In the genomic region with DNA sequence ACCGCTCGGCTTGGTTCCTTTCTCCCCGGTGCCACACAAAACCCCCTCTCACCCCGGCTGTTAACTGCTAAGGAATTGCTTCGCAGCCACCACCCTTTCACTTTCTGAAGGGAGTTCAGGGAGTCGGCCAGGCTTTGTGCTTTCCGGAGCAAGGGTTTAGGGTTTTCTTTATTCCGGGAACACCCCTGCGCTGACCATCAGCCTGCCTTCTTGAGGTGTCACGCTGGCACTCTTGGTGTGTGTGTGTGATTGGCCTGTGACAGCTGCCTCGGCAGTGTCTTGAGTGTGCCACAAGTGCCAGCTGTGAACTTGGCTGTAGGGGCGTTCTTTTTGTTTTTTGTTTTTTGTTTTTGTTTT, we compare ENCODE assay signal across 8 mouse cellular contexts. TPM values are rescaled to one million over a fixed set of nuclear protein-coding genes. Genes with fewer than 3 reads are reported as not detected.
DNase-seq lines count a peak whose midpoint lies in the region; ATAC-seq and TF ChIP-seq lines count a peak whose summit lies in the region.

No protein-coding gene starts in this region.

- peak overlapping the region; percentile 97 for H3K9ac ChIP-seq in limb, embryonic 11.5 days (ENCODE audit: low read length)
- H3K9ac ChIP-seq in midbrain, embryonic 11.5 days (ENCODE audit: low read length): peak overlapping the region; percentile 99

- peaks cover 16% of the 10 kb centered on the region; the same call in 1 of the 2 replicates for H3K4me1 ChIP-seq in limb, embryonic 11.5 days (ENCODE audit: control insufficient read depth, insufficient read depth, low read length)
- H3K4me1 ChIP-seq in midbrain, embryonic 11.5 days (ENCODE audit: control insufficient read depth, insufficient read depth, low read length): peaks cover 12% of the 10 kb centered on the region; the same call in 1 of the 2 replicates

- peak in 1 of 2 experiments; percentile 18 for DNase-seq in left cerebral cortex, adult 2 months (ENCODE audit: extremely low spot score in 1 of 2, low spot score in 2 of 2)
- DNase-seq in left cerebral cortex, adult 18-20 months (ENCODE audit: low spot score in 2 of 2): no peak
- DNase-seq in c-Kit-negative CD71-positive TER-119-positive erythroid progenitor cells, embryonic 14.5 days (ENCODE audit: low read depth, low spot score): peak; percentile 22
- peak; percentile 35 for DNase-seq in heart, postnatal 4 days
- peak; percentile 65 for DNase-seq in limb, embryonic 11.5 days (ENCODE audit: low spot score)
- DNase-seq in midbrain, embryonic 11.5 days (ENCODE audit: low spot score, missing footprints): peak; percentile 94
- DNase-seq in spleen, postnatal 4 days (ENCODE audit: low spot score in 2 of 2): peak; percentile 28 to 68

- under 1% methylated on average over 12 of the region's 12 CpGs for WGBS in limb, embryonic 11.5 days
- 0% methylated on average over 11 of the region's 12 CpGs for WGBS in midbrain, embryonic 11.5 days

- H3K27ac ChIP-seq in left cerebral cortex, adult 2 months: no peak overlapping the region
- H3K27ac ChIP-seq in limb, embryonic 11.5 days (replicated peaks; ENCODE audit: low read depth, low read length): peak overlapping the region; percentile 92
- H3K27ac ChIP-seq in midbrain, embryonic 11.5 days (ENCODE audit: low read depth, low read length): peak overlapping the region; percentile 92

- no peaks in the 10 kb centered on the region for H3K36me3 ChIP-seq in limb, embryonic 11.5 days (ENCODE audit: control insufficient read depth, insufficient read depth, low read length)
- no peaks in the 10 kb centered on the region for H3K36me3 ChIP-seq in midbrain, embryonic 11.5 days (ENCODE audit: control insufficient read depth, insufficient read depth, low read length)

- H3K4me2 ChIP-seq in limb, embryonic 11.5 days (ENCODE audit: low read depth, severe bottlenecking): peak overlapping the region; percentile 66
- peak overlapping the region; percentile 69 for H3K4me2 ChIP-seq in midbrain, embryonic 11.5 days

- ATAC-seq in erythroid progenitor cell, adult 5-6 weeks (replicated peaks; ENCODE audit: low FRiP score, poor library complexity, severe bottlenecking): peak; percentile 65
- ATAC-seq in limb, embryonic 11.5 days (ENCODE audit: insufficient number of reproducible peaks, low FRiP score, low TSS enrichment, low read depth): 0 out of 2 replicates have a peak, but pooled peaks have one; percentile 65
- peak; percentile 68 for ATAC-seq in midbrain, embryonic 11.5 days (ENCODE audit: low FRiP score)

- no peaks in the 10 kb centered on the region for H3K9me3 ChIP-seq in limb, embryonic 11.5 days (ENCODE audit: control insufficient read depth, low read length)
- no peaks in the 10 kb centered on the region for H3K9me3 ChIP-seq in midbrain, embryonic 11.5 days (ENCODE audit: control insufficient read depth, low read length)

- TF ChIP-seq CTCF in left cerebral cortex, adult 2 months (IDR thresholded peaks at IDR 0.05): no peak

- H3K27me3 ChIP-seq in limb, embryonic 11.5 days (ENCODE audit: control insufficient read depth, insufficient read depth, low read length): no peaks in the 10 kb centered on the region
- H3K27me3 ChIP-seq in midbrain, embryonic 11.5 days (ENCODE audit: control insufficient read depth, insufficient read depth, low read length): no peaks in the 10 kb centered on the region

- peak overlapping the region; percentile 87 for H3K4me3 ChIP-seq in left cerebral cortex, adult 2 months
- peak overlapping the region; percentile 79 for H3K4me3 ChIP-seq in limb, embryonic 11.5 days (ENCODE audit: low read depth, low read length)
- peak overlapping the region; percentile 89 for H3K4me3 ChIP-seq in midbrain, embryonic 11.5 days (ENCODE audit: low read depth, low read length)

- intact Hi-C loops in left cerebral cortex, adult 2 months (cut with DNase I): no loop called here

RNA-seq across cellular contexts. Expression of a gene that starts 0.8 kb away (rescaled TPM):
- 100 to 1,000 TPM in 1 of 2 experiments, 10 to 100 TPM in 1; 85.8 to 101 TPM for total RNA-seq in left cerebral cortex, adult 2 months (2021)
- 10 to 100 TPM; 74.0 to 82.9 TPM for total RNA-seq in left cerebral cortex, adult 18-20 months (2021)
- total RNA-seq in erythroid progenitor cell, adult 5-6 weeks (2015; ENCODE audit: low replicate concordance): 21.0 and 27.8 TPM in 2 replicates
- total RNA-seq in erythroid progenitor cell, adult 5-6 weeks (2017; ENCODE audit: low replicate concordance): 16.0 and 20.0 TPM in 2 replicates
- 10 to 100 TPM; 49.3 to 49.6 TPM for total RNA-seq in heart, postnatal 4 days (2021)
- polyA plus RNA-seq in limb, embryonic 11.5 days (2014; fragmentation: Nextera tagmentation; extraction: Ambion mirVana): 123 and 130 TPM in 2 replicates
- 149 and 172 TPM in 2 replicates for polyA plus RNA-seq in midbrain, embryonic 11.5 days (2014; fragmentation: Nextera tagmentation; extraction: Ambion mirVana)

RNA-seq across cellular contexts. Expression of a gene that starts 34.9 kb away (rescaled TPM):
- 1 to 10 TPM; 8.4 to 9.1 TPM for total RNA-seq in left cerebral cortex, adult 2 months (2021)
- total RNA-seq in left cerebral cortex, adult 18-20 months (2021): 1 to 10 TPM; 7.2 to 9.2 TPM
- 5.0 and 5.8 TPM in 2 replicates for total RNA-seq in erythroid progenitor cell, adult 5-6 weeks (2015; ENCODE audit: low replicate concordance)
- 4.2 and 13.0 TPM in 2 replicates for total RNA-seq in erythroid progenitor cell, adult 5-6 weeks (2017; ENCODE audit: low replicate concordance)
- 1 to 10 TPM; 3.7 to 3.8 TPM for total RNA-seq in heart, postnatal 4 days (2021)
- 7.2 and 8.8 TPM in 2 replicates for polyA plus RNA-seq in limb, embryonic 11.5 days (2014; fragmentation: Nextera tagmentation; extraction: Ambion mirVana)
- polyA plus RNA-seq in midbrain, embryonic 11.5 days (2014; fragmentation: Nextera tagmentation; extraction: Ambion mirVana): 10.4 and 12.2 TPM in 2 replicates

Comparison
In these comparisons a context has a peak if more than half of its experiments do, and no peak if none do; other contexts are left out.
1. DNase-seq: peak in c-Kit-negative CD71-positive TER-119-positive erythroid progenitor cells, embryonic 14.5 days (single experiment), heart, postnatal 4 days (single experiment), limb, embryonic 11.5 days (single experiment), midbrain, embryonic 11.5 days (single experiment) and spleen, postnatal 4 days (2 of 2); none in left cerebral cortex, adult 18-20 months (0 of 2).
2. Peak in every context shown above with its lines, with median percentiles within 50 percentile points of each other: H3K4me3 ChIP-seq and ATAC-seq.